Mouse (Mus musculus) embryonic facial prominence, embryonic 10.5 days (tissue): ENCODE measurements around the gene Fgf8. TPM values are rescaled to one million over a fixed set of nuclear protein-coding genes. Genes with fewer than 3 reads are reported as not detected.
A peak's percentile ranks its signal among the peaks of the same experiment; 100 is the strongest.

Source experiments
- DNase-seq: peaks from one replicate; pipeline ENCODE4 v3.0.0-alpha.2; 2017; ENCODE audit warnings: low spot score
- H3K27ac ChIP-seq: fragments of 300-500 bp; sonication (generic); replicated peaks from 2 replicates; pipeline ENCODE4 v1.5.1; 2016; ENCODE audit warnings: mild to moderate bottlenecking
- H3K27me3 ChIP-seq: fragments of 300-500 bp; sonication (generic); replicated peaks from 2 replicates; pipeline ENCODE4 v1.6.1; 2016; ENCODE audit warnings: low read depth, mild to moderate bottlenecking; ENCODE audit not compliant: poor library complexity, severe bottlenecking
- H3K36me3 ChIP-seq: fragments of 300-500 bp; sonication (generic); replicated peaks from 2 replicates; pipeline ENCODE4 v1.6.1; 2016; ENCODE audit warnings: mild to moderate bottlenecking, moderate library complexity
- H3K4me1 ChIP-seq: fragments of 300-500 bp; sonication (generic); 2 replicates; pipeline ENCODE4 v1.6.1; 2016
- H3K4me3 ChIP-seq: fragments of 300-500 bp; sonication (generic); 2 replicates; pipeline ENCODE4 v1.5.1; 2016; ENCODE audit warnings: mild to moderate bottlenecking, moderate library complexity
- H3K9me3 ChIP-seq: fragments of 300-500 bp; sonication (generic); 2 replicates; pipeline ENCODE4 v1.6.1; 2016; ENCODE audit warnings: mild to moderate bottlenecking
- WGBS: fragments of 180-500 bp; shearing (Covaris S2); methylation state at CpG from one replicate; pipeline ENCODE4 v1.1.7; 2016; 5-methylcytosine and 5-hydroxymethylcytosine counted together
- polyA plus RNA-seq: library from polyadenylated mRNA; unstranded; fragments of >200 nt; fragmentation: Nextera tagmentation; extraction: Ambion mirVana; gene quantifications from 2 replicates; pipeline ENCODE4 v1.2.1, GENCODE M21; 2016

Gene Fgf8
- polyA plus RNA-seq, 1 experiment from 2014 or later: 43.2 TPM

DNA sequence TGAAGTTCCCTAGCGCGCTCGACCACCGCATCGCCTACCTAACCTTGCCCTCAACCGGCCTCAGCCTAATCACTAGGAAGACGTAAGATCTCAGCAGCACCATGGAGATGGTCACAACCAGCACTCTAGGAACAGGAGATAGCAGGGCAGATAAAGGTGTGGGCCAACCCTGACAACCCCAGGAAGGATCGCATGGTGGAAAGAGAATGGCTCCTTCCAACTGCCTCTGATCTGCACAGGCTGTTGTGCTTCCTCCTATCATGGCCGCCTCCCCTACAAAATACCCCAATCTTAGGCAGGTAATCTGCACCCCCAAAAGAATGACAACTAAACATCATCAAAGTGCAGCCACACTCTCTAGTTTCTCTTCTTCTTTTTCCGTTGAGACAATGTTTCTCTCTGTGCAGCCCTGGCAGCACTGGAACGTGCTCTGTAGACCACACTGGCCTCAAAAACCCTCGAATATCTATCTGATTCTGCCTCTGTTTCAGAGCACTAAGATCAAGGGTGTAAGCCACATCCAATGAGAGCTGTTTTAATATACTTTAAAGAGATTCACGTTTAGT lies 37.7 kb upstream of the Fgf8 start:
- H3K27me3 ChIP-seq: no peaks in the 10 kb centered on the region
- peak overlapping the region; percentile 99; the same call in 1 of the 2 replicates for H3K4me3 ChIP-seq
- H3K4me1 ChIP-seq: peaks cover 31% of the 10 kb centered on the region
- peaks cover 60% of the 10 kb centered on the region for H3K36me3 ChIP-seq
- no peaks in the 10 kb centered on the region for H3K9me3 ChIP-seq
- DNase-seq: no peak
- H3K27ac ChIP-seq: no peak overlapping the region
- WGBS: 92% methylated on average over 13 of the region's 13 CpGs

GRCm38 (mm10) chr19:45775486-45775885 lies 32.8 kb upstream of the Fgf8 start:
- no peaks in the 10 kb centered on the region for H3K27me3 ChIP-seq
- H3K36me3 ChIP-seq: peaks cover 100% of the 10 kb centered on the region
- H3K27ac ChIP-seq: no peak overlapping the region
- DNase-seq: no peak
- no peak overlapping the region for H3K4me3 ChIP-seq
- H3K9me3 ChIP-seq: no peaks in the 10 kb centered on the region
- peaks cover 7% of the 10 kb centered on the region for H3K4me1 ChIP-seq
- WGBS: 82% methylated on average over 2 of the region's 2 CpGs

DNA sequence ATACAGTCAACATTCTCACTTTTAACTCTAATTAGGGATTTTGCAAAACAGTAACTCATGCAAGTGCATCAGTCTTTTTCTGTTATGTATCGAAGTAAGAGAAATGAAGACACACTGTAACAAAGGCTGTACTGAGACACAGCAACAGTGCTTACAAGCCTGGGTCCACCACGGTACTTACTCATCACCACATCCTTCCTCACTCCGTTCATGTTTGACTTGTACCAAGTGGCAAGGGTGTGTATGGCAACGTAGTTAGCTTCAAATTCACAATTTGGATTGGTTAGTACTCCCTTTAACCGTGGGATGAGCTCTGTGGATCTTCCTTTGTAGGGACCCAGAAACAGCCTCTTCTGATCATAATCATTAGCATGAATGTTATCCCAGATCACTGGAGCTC lies 28.8 kb upstream of the Fgf8 start:
- no peaks in the 10 kb centered on the region for H3K9me3 ChIP-seq
- H3K4me3 ChIP-seq: no peak overlapping the region
- 92% methylated on average over 5 of the region's 5 CpGs for WGBS
- no peaks in the 10 kb centered on the region for H3K4me1 ChIP-seq
- H3K27me3 ChIP-seq: no peaks in the 10 kb centered on the region
- H3K36me3 ChIP-seq: peaks cover 100% of the 10 kb centered on the region
- DNase-seq: no peak
- no peak overlapping the region for H3K27ac ChIP-seq

DNA sequence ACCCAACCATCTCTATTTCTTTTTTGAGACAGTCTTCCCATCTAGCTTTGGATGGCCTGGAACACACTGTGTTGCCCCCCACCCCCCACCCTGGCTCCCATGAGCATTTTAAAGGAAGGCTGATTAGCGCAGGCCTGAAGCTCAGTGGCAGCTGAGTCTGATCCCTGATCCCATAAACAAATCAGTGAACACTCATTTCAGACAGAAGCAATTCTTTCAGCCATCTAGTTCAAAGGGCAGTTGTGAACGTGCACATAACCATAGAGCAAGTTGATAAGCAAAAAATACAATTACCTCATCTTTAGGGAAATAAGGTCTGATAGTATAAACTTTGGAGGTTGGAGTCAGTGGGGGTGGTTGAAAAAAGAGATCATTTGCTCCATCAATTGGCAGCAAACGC lies 18.1 kb upstream of the Fgf8 start:
- H3K4me3 ChIP-seq: no peak overlapping the region
- 93% methylated on average over 3 of the region's 3 CpGs for WGBS
- H3K27ac ChIP-seq: no peak overlapping the region
- H3K36me3 ChIP-seq: peaks cover 96% of the 10 kb centered on the region
- H3K27me3 ChIP-seq: no peaks in the 10 kb centered on the region
- no peaks in the 10 kb centered on the region for H3K9me3 ChIP-seq
- no peaks in the 10 kb centered on the region for H3K4me1 ChIP-seq
- DNase-seq: no peak

GRCm38 (mm10) chr19:45758671-45759070 lies 16.0 kb upstream of the Fgf8 start:
- H3K36me3 ChIP-seq: peaks cover 96% of the 10 kb centered on the region
- WGBS: 93% methylated on average over 5 of the region's 5 CpGs
- DNase-seq: no peak

GRCm38 (mm10) chr19:45753551-45753950 lies 10.8 kb upstream of the Fgf8 start:
- peaks cover 13% of the 10 kb centered on the region for H3K4me1 ChIP-seq
- WGBS: 92% methylated on average over 3 of the region's 3 CpGs
- no peak for DNase-seq
- no peak overlapping the region for H3K27ac ChIP-seq
- no peaks in the 10 kb centered on the region for H3K9me3 ChIP-seq
- peaks cover 78% of the 10 kb centered on the region for H3K36me3 ChIP-seq
- no peaks in the 10 kb centered on the region for H3K27me3 ChIP-seq
- no peak overlapping the region for H3K4me3 ChIP-seq

More at GRCm38 (mm10) chr19:45758671-45759070, 16.0 kb upstream of the Fgf8 start:
- H3K27me3 ChIP-seq: no peaks in the 10 kb centered on the region
- H3K9me3 ChIP-seq: no peaks in the 10 kb centered on the region
- no peaks in the 10 kb centered on the region for H3K4me1 ChIP-seq
- H3K4me3 ChIP-seq: no peak overlapping the region
- no peak overlapping the region for H3K27ac ChIP-seq

- H3K36me3 ChIP-seq: peaks cover 61% of the 10 kb centered on the region
- DNase-seq: no peak
- 94% methylated on average over 7 of the region's 7 CpGs for WGBS
- no peak overlapping the region for H3K27ac ChIP-seq
- H3K4me3 ChIP-seq: no peak overlapping the region
- H3K4me1 ChIP-seq: peaks cover 26% of the 10 kb centered on the region
- H3K27me3 ChIP-seq: peaks cover 10% of the 10 kb centered on the region
- no peaks in the 10 kb centered on the region for H3K9me3 ChIP-seq
Measured at GRCm38 (mm10) chr19:45751881-45752280, 9.2 kb upstream of the Fgf8 start.

GRCm38 (mm10) chr19:45749243-45750043 lies 6.7 kb upstream of the Fgf8 start, which contains the start of gene Npm3:
Npm3 (minus strand) TSS chr19:45749591.
- peaks cover 47% of the 10 kb centered on the region for H3K4me1 ChIP-seq
- peak; percentile 93 for DNase-seq
- H3K4me3 ChIP-seq: peak within 1 kb of the TSS; percentile 98
- peaks cover 37% of the 10 kb centered on the region for H3K36me3 ChIP-seq
- peak within 1 kb of the TSS; percentile 88 for H3K27ac ChIP-seq
- H3K27me3 ChIP-seq: peaks cover 35% of the 10 kb centered on the region
- under 1% methylated on average over 59 of the region's 60 CpGs for WGBS
- no peaks in the 10 kb centered on the region for H3K9me3 ChIP-seq

DNA sequence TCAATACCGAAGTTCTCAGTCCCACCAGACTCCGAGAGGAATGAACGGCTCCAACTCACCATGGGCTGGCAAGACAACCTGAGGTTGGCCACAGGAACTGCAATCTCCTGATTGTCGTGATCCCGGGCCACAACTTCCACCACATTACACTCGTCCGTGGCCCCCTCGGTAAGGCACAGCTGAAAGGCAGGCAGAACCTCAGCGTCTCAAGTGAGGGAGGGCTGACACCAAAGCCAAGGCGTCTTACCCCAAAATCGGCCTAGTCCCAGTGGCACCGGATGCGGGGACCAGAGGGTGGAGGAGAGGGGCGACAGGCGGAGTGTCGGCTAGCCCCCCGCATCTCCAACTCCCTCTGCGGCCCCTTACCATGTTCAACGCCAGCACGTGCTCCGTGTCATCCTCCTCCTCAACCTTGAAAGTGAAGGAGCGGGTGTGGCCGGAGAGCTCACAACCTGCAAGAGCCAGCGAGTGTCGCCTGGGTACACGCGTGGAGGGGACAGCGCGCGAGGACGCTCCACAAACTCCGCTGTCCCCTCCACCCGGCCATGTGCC lies 6.1 kb upstream of the Fgf8 start:
- peak; percentile 30 for DNase-seq
- WGBS: 2% methylated on average over 33 of the region's 33 CpGs
- H3K9me3 ChIP-seq: no peaks in the 10 kb centered on the region
- peak overlapping the region; percentile 98 for H3K4me3 ChIP-seq
- peak overlapping the region; percentile 88 for H3K27ac ChIP-seq
- H3K27me3 ChIP-seq: peaks cover 41% of the 10 kb centered on the region
- peaks cover 47% of the 10 kb centered on the region for H3K4me1 ChIP-seq
- peaks cover 30% of the 10 kb centered on the region for H3K36me3 ChIP-seq

DNA sequence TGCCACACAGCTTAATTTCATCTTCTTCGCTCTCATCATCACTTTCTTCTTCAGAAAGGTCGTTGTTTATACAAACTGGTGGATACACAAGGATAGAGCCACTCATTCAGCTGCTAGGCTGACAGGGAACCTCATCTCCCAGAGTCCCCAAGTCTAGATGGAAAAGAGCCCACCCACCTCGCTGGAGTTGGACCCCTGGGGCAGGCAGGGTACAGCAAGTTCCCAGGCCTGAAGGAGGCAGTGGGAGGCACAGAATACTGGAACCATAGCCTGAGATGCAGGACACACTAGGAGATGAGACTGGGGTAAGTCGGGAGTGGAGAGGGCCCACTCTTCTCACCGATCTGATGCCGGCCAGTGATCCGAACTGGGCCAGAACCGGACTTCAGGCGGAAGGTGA lies 5.5 kb upstream of the Fgf8 start:
- H3K27me3 ChIP-seq: peaks cover 47% of the 10 kb centered on the region
- peaks cover 51% of the 10 kb centered on the region for H3K4me1 ChIP-seq
- DNase-seq: no peak
- peaks cover 25% of the 10 kb centered on the region for H3K36me3 ChIP-seq
- H3K9me3 ChIP-seq: no peaks in the 10 kb centered on the region
- no peak overlapping the region; the same call in 1 of the 2 replicates for H3K27ac ChIP-seq
- 54% methylated on average over 9 of the region's 9 CpGs for WGBS
- H3K4me3 ChIP-seq: peak overlapping the region; percentile 98

- Histone ChIP-seq H3K36me3 (peaks cover 15% of the 10 kb centered on the region), H3K9me3 (no peaks in the 10 kb centered on the region), H3K4me3 (peak overlapping the region; percentile 16; the same call in 1 of the 2 replicates), H3K27me3 (peaks cover 56% of the 10 kb centered on the region), H3K4me1 (peaks cover 60% of the 10 kb centered on the region), H3K27ac (no peak overlapping the region)
- peak; percentile 85 for DNase-seq
- 28% methylated on average over 11 of the region's 11 CpGs for WGBS
Measured at GRCm38 (mm10) chr19:45747028-45747867, 4.5 kb upstream of the Fgf8 start.
